Mouse (Mus musculus) C2C12 (cell line): ENCODE results near the gene Gm6899. TPM values are rescaled to one million over a fixed set of nuclear protein-coding genes. Genes with fewer than 3 reads are reported as not detected.

ENCODE experiments used
- H3K27me3 ChIP-seq: one replicate; pipeline ENCODE4 v1.6.1; 2011; ENCODE audit not compliant: control insufficient read depth, insufficient read depth, insufficient read length
- H3K36me3 ChIP-seq: one replicate; pipeline ENCODE4 v1.6.1; 2011; ENCODE audit not compliant: control insufficient read depth, insufficient read depth
- H3K4me3 ChIP-seq: one replicate; pipeline ENCODE4 v1.5.1; 2011; ENCODE audit warnings: mild to moderate bottlenecking, control low read depth; ENCODE audit not compliant: poor library complexity, insufficient read depth, severe bottlenecking
- H3K79me2 ChIP-seq: one replicate; pipeline ENCODE4 v1.6.1; 2011; ENCODE audit not compliant: control insufficient read depth, insufficient read depth
- H3K79me3 ChIP-seq: one replicate; pipeline ENCODE4 v1.6.1; 2011; ENCODE audit warnings: low read depth, control low read depth
- H3ac ChIP-seq: one replicate; pipeline ENCODE3; 2011; ENCODE audit warnings: low read depth; ENCODE audit not compliant: control insufficient read depth, insufficient read length
- CEBPB ChIP-seq: IDR thresholded peaks from one replicate; pipeline ENCODE4 v1.6.1; 2011; ENCODE audit warnings: low read depth, mild to moderate bottlenecking, control low read depth, moderate library complexity
- CTCF ChIP-seq: IDR thresholded peaks from one replicate; pipeline ENCODE4 v1.5.1; 2011; ENCODE audit not compliant: control insufficient read depth, insufficient read depth, insufficient read length
- FOSL1 ChIP-seq: IDR thresholded peaks from one replicate; pipeline ENCODE4 v1.8.0; 2011; ENCODE audit warnings: mild to moderate bottlenecking, low read length; ENCODE audit not compliant: poor library complexity, insufficient read depth, severe bottlenecking
- MAX ChIP-seq: IDR thresholded peaks from one replicate; pipeline ENCODE4 v1.6.1; 2011; ENCODE audit warnings: mild to moderate bottlenecking, control low read depth
- MYOD1 ChIP-seq: IDR thresholded peaks from one replicate; pipeline ENCODE4 v1.6.1; 2011; ENCODE audit warnings: low read depth; ENCODE audit not compliant: control insufficient read depth, insufficient read length
- MYOG ChIP-seq: IDR thresholded peaks from one replicate; pipeline ENCODE4 v1.6.1; 2011; ENCODE audit not compliant: control insufficient read depth, insufficient read length; ENCODE audit errors: extremely low read depth
- USF1 ChIP-seq: IDR thresholded peaks from one replicate; pipeline ENCODE4 v1.6.1; 2011; ENCODE audit warnings: low read depth, mild to moderate bottlenecking, control low read depth, moderate library complexity
- polyA plus RNA-seq: library from polyadenylated mRNA; unstranded; fragments of >200 nt; fragmentation: generic; extraction: Trizol; gene quantifications from one replicate; pipeline ENCODE4 v1.2.1, GENCODE M21; 2012; ENCODE audit warnings: missing spikeins

Gene Gm6899
- polyA plus RNA-seq, 1 experiment, result not detected

- TF ChIP-seq MYOG (no peak), CEBPB (no peak), USF1 (no peak), FOSL1 (no peak)
- Histone ChIP-seq H3K36me3 (no peaks in the 10 kb centered on the region), H3K4me3 (no peak overlapping the region), H3K79me3 (no peaks in the 10 kb centered on the region), H3ac (no peak overlapping the region), H3K27me3 (no peaks in the 10 kb centered on the region), H3K79me2 (no peaks in the 10 kb centered on the region)
Observed at GRCm38 (mm10) chr11:26622727-26623126, 29.7 kb downstream of the Gm6899 start.

GRCm38 (mm10) chr11:26636239-26636638, 43.2 kb downstream of the Gm6899 start:
- Histone ChIP-seq H3K79me2 (no peaks in the 10 kb centered on the region), H3K27me3 (no peaks in the 10 kb centered on the region), H3K36me3 (no peaks in the 10 kb centered on the region), H3ac (no peak overlapping the region), H3K79me3 (no peaks in the 10 kb centered on the region), H3K4me3 (no peak overlapping the region)
- TF ChIP-seq MAX (no peak), MYOG (no peak), USF1 (no peak), FOSL1 (no peak), CEBPB (no peak), CTCF (no peak), MYOD1 (no peak)

- H3K27me3 ChIP-seq, result no peaks in the 10 kb centered on the region
- no peak overlapping the region for H3ac ChIP-seq
- no peaks in the 10 kb centered on the region for H3K36me3 ChIP-seq
- H3K79me3 ChIP-seq, result no peaks in the 10 kb centered on the region
- H3K4me3 ChIP-seq, result no peak overlapping the region
- no peaks in the 10 kb centered on the region for H3K79me2 ChIP-seq
- TF ChIP-seq MYOG, result no peak
- no peak for TF ChIP-seq FOSL1
- no peak for TF ChIP-seq MYOD1
- no peak for TF ChIP-seq CEBPB
- TF ChIP-seq USF1, result no peak
- no peak for TF ChIP-seq CTCF
- no peak for TF ChIP-seq MAX
Observed at GRCm38 (mm10) chr11:26640314-26640785, 47.3 kb downstream of the Gm6899 start.

GRCm38 (mm10) chr11:26642141-26642540, 49.1 kb downstream of the Gm6899 start:
- TF ChIP-seq CEBPB, result no peak
- TF ChIP-seq USF1, result no peak
- no peak for TF ChIP-seq MYOD1
- no peak overlapping the region for H3ac ChIP-seq
- H3K79me3 ChIP-seq, result no peaks in the 10 kb centered on the region
- no peaks in the 10 kb centered on the region for H3K79me2 ChIP-seq
- no peak overlapping the region for H3K4me3 ChIP-seq
- no peaks in the 10 kb centered on the region for H3K27me3 ChIP-seq
- no peaks in the 10 kb centered on the region for H3K36me3 ChIP-seq

Other genes starting within 250 kb of the Gm6899 start
- 11.2 TPM for gene Fancl, start 207.1 kb upstream of the Gm6899 start, polyA plus RNA-seq
- 10.5 TPM for gene Vrk2, start 758 bp downstream of the Gm6899 start, polyA plus RNA-seq